Mouse (Mus musculus): ENCODE results near the gene Slc4a1. TPM values are rescaled to one million over a fixed set of nuclear protein-coding genes. Genes with fewer than 3 reads are reported as not detected.

Slc4a1 gene
- total and polyA plus RNA-seq, 2 experiments, result 0.10 to 0.65 TPM

GRCm38 (mm10) chr11:102364570-102365371, 1.2 kb downstream of the Slc4a1 start:
- Histone ChIP-seq H3K4me3 (ENCODE audit: insufficient read depth, low read depth, low read length) (no peak overlapping the region), H3K27me3 (ENCODE audit: control insufficient read depth, insufficient read depth, low read length) (no peaks in the 10 kb centered on the region), H3K4me1 (ENCODE audit: control insufficient read depth, insufficient read depth, low read length) (no peaks in the 10 kb centered on the region), H3K79me2 (ENCODE audit: control insufficient read depth, insufficient read depth, low read length) (no peaks in the 10 kb centered on the region), H3K36me3 (ENCODE audit: control insufficient read depth, insufficient read depth, low read length) (no peaks in the 10 kb centered on the region), H3K9ac (ENCODE audit: low read depth, low read length) (no peak overlapping the region), H3K27ac (replicated peaks; ENCODE audit: insufficient read depth, low read depth, low read length) (no peak overlapping the region)
- DNase-seq (ENCODE audit: extremely low read depth, low read depth, low spot score), result no peak
- TF ChIP-seq CTCF (IDR thresholded peaks at IDR 0.05; ENCODE audit: low read depth, low read length) (no peak), POLR2A (IDR thresholded peaks at IDR 0.05; ENCODE audit: extremely low read depth, insufficient read depth, low read length) (no peak)
- 78% methylated on average over 14 of the region's 14 CpGs for WGBS

GRCm38 (mm10) chr11:102363623-102364022, 2.4 kb downstream of the Slc4a1 start:
- no peak overlapping the region for H3K27ac ChIP-seq (replicated peaks; ENCODE audit: insufficient read depth, low read depth, low read length)

DNA sequence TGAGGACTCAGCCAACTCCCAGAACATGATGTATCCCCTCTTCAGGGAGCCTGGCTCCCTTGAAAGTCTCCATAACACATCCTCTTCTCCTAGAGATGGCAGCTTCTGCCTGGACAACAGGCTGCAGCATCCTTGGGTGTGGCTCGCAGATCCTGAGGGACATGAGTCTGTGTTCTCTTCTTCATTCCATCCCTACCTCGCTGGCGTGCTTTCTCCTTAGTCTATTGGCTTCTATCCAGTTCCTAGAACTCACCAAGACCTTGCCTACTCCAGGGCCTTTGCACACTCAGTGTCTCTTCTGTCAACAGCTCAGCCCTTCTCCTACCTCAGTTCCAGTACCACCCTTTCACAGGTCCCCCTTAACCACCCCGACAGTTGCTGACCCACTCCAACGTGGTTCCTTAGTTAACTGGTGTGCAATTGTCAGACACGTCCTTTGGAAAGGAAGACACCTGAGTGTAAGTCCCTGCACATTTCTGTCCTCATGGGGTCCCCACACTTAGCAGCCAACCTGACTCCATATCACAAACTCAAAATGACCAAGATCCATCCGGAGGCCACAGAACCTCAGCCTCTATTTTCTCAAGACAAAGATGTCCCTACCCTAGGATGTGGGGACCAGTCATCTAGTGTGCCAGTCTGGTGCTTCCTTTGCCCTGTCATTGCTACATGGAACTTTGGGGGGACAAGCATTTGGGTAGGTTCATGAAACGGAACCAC, 4.1 kb downstream of the Slc4a1 start:
- 91% methylated on average over 8 of the region's 8 CpGs for WGBS

More at GRCm38 (mm10) chr11:102363623-102364022, 2.4 kb downstream of the Slc4a1 start:
- Histone ChIP-seq H3K36me3 (ENCODE audit: control insufficient read depth, insufficient read depth, low read length) (no peaks in the 10 kb centered on the region), H3K4me3 (ENCODE audit: insufficient read depth, low read depth, low read length) (no peak overlapping the region), H3K9ac (ENCODE audit: low read depth, low read length) (no peak overlapping the region), H3K79me2 (ENCODE audit: control insufficient read depth, insufficient read depth, low read length) (no peaks in the 10 kb centered on the region), H3K4me1 (ENCODE audit: control insufficient read depth, insufficient read depth, low read length) (no peaks in the 10 kb centered on the region), H3K27me3 (ENCODE audit: control insufficient read depth, insufficient read depth, low read length) (no peaks in the 10 kb centered on the region)
- TF ChIP-seq CTCF (IDR thresholded peaks at IDR 0.05; ENCODE audit: low read depth, low read length) (no peak), POLR2A (IDR thresholded peaks at IDR 0.05; ENCODE audit: extremely low read depth, insufficient read depth, low read length) (no peak)
- no peak for DNase-seq (ENCODE audit: extremely low read depth, low read depth, low spot score)
- 9% methylated on average over 2 of the region's 2 CpGs for WGBS

GRCm38 (mm10) chr11:102358365-102358764, 7.6 kb downstream of the Slc4a1 start:
- Histone ChIP-seq H3K79me2 (ENCODE audit: control insufficient read depth, insufficient read depth, low read length) (no peaks in the 10 kb centered on the region), H3K4me1 (ENCODE audit: control insufficient read depth, insufficient read depth, low read length) (no peaks in the 10 kb centered on the region), H3K27ac (replicated peaks; ENCODE audit: insufficient read depth, low read depth, low read length) (no peak overlapping the region), H3K9ac (ENCODE audit: low read depth, low read length) (no peak overlapping the region), H3K36me3 (ENCODE audit: control insufficient read depth, insufficient read depth, low read length) (no peaks in the 10 kb centered on the region), H3K4me3 (ENCODE audit: insufficient read depth, low read depth, low read length) (no peak overlapping the region), H3K27me3 (ENCODE audit: control insufficient read depth, insufficient read depth, low read length) (0 out of 2 replicates have a peak, but pooled peaks cover 3% of the 10 kb centered on the region)
- WGBS, result 68% methylated on average over 10 of the region's 10 CpGs
- TF ChIP-seq POLR2A (IDR thresholded peaks at IDR 0.05; ENCODE audit: extremely low read depth, insufficient read depth, low read length) (no peak), CTCF (IDR thresholded peaks at IDR 0.05; ENCODE audit: low read depth, low read length) (no peak)
- DNase-seq (ENCODE audit: extremely low read depth, low read depth, low spot score), result no peak

More for the DNA sequence above, 4.1 kb downstream of the Slc4a1 start:
- 0 out of 2 replicates have a peak, but pooled peaks cover 1% of the 10 kb centered on the region for H3K27me3 ChIP-seq (ENCODE audit: control insufficient read depth, insufficient read depth, low read length)
- no peak overlapping the region for H3K4me3 ChIP-seq (ENCODE audit: insufficient read depth, low read depth, low read length)
- no peak overlapping the region for H3K9ac ChIP-seq (ENCODE audit: low read depth, low read length)
- no peaks in the 10 kb centered on the region for H3K36me3 ChIP-seq (ENCODE audit: control insufficient read depth, insufficient read depth, low read length)
- H3K4me1 ChIP-seq (ENCODE audit: control insufficient read depth, insufficient read depth, low read length), result no peaks in the 10 kb centered on the region
- no peak for DNase-seq (ENCODE audit: extremely low read depth, low read depth, low spot score)
- no peaks in the 10 kb centered on the region for H3K79me2 ChIP-seq (ENCODE audit: control insufficient read depth, insufficient read depth, low read length)
- H3K27ac ChIP-seq (replicated peaks; ENCODE audit: insufficient read depth, low read depth, low read length), result no peak overlapping the region
- no peak for TF ChIP-seq POLR2A (IDR thresholded peaks at IDR 0.05; ENCODE audit: extremely low read depth, insufficient read depth, low read length)
- no peak for TF ChIP-seq CTCF (IDR thresholded peaks at IDR 0.05; ENCODE audit: low read depth, low read length)

- Histone ChIP-seq H3K36me3 (ENCODE audit: control insufficient read depth, insufficient read depth, low read length) (no peaks in the 10 kb centered on the region), H3K9ac (ENCODE audit: low read depth, low read length) (no peak overlapping the region), H3K27ac (replicated peaks; ENCODE audit: insufficient read depth, low read depth, low read length) (no peak overlapping the region), H3K79me2 (ENCODE audit: control insufficient read depth, insufficient read depth, low read length) (no peaks in the 10 kb centered on the region), H3K27me3 (ENCODE audit: control insufficient read depth, insufficient read depth, low read length) (0 out of 2 replicates have a peak, but pooled peaks cover 3% of the 10 kb centered on the region), H3K4me1 (ENCODE audit: control insufficient read depth, insufficient read depth, low read length) (no peaks in the 10 kb centered on the region), H3K4me3 (ENCODE audit: insufficient read depth, low read depth, low read length) (no peak overlapping the region)
- TF ChIP-seq CTCF (IDR thresholded peaks at IDR 0.05; ENCODE audit: low read depth, low read length) (no peak), POLR2A (IDR thresholded peaks at IDR 0.05; ENCODE audit: extremely low read depth, insufficient read depth, low read length) (no peak)
- no peak for DNase-seq (ENCODE audit: extremely low read depth, low read depth, low spot score)
- 57% methylated on average over 31 of the region's 31 CpGs for WGBS
Measured at GRCm38 (mm10) chr11:102356636-102357350, 9.2 kb downstream of the Slc4a1 start.

Data from liver, adult 2 months (tissue).